Mouse (Mus musculus): ENCODE data around the gene S100a13. TPM values are rescaled to one million over a fixed set of nuclear protein-coding genes. Genes with fewer than 3 reads are reported as not detected.
A peak's percentile ranks its signal among the peaks of the same experiment; 100 is the strongest.

The S100a13 gene
- polyA plus RNA-seq, 1 experiment: 93.3 TPM

- 75% methylated on average over 5 of the region's 5 CpGs for WGBS
Observed at GRCm38 (mm10) chr3:90512276-90512675, 2.0 kb upstream of the S100a13 start.

GRCm38 (mm10) chr3:90512948-90513642 lies 1.1 kb upstream of the S100a13 start:
- H3K4me3 ChIP-seq (replicated peaks; ENCODE audit: control insufficient read depth, low read depth, low read length): no peak overlapping the region
- no peak overlapping the region for H3K27ac ChIP-seq (ENCODE audit: control insufficient read depth, insufficient read depth, low read depth, low read length, poor library complexity)
- TF ChIP-seq POLR2A (IDR thresholded peaks at IDR 0.05; ENCODE audit: borderline replicate concordance, control insufficient read depth, low read depth, low read length) (no peak), CTCF (IDR thresholded peaks at IDR 0.05; ENCODE audit: control insufficient read depth, insufficient read depth, low read length) (no peak)
- 81% methylated on average over 9 of the region's 9 CpGs for WGBS
- H3K4me1 ChIP-seq (ENCODE audit: control insufficient read depth, insufficient read depth, low read length): peaks cover 3% of the 10 kb centered on the region; the same call in 1 of the 2 replicates

More at GRCm38 (mm10) chr3:90512276-90512675, 2.0 kb upstream of the S100a13 start:
- H3K27ac ChIP-seq (ENCODE audit: control insufficient read depth, insufficient read depth, low read depth, low read length, poor library complexity): no peak overlapping the region
- peaks cover 3% of the 10 kb centered on the region; the same call in 1 of the 2 replicates for H3K4me1 ChIP-seq (ENCODE audit: control insufficient read depth, insufficient read depth, low read length)
- H3K4me3 ChIP-seq (replicated peaks; ENCODE audit: control insufficient read depth, low read depth, low read length): no peak overlapping the region
- TF ChIP-seq POLR2A (IDR thresholded peaks at IDR 0.05; ENCODE audit: borderline replicate concordance, control insufficient read depth, low read depth, low read length) (no peak), CTCF (IDR thresholded peaks at IDR 0.05; ENCODE audit: control insufficient read depth, insufficient read depth, low read length) (no peak)

GRCm38 (mm10) chr3:90514691-90515090 lies 456 bp downstream of the S100a13 start:
- TF ChIP-seq CTCF (IDR thresholded peaks at IDR 0.05; ENCODE audit: control insufficient read depth, insufficient read depth, low read length) (no peak), POLR2A (IDR thresholded peaks at IDR 0.05; ENCODE audit: borderline replicate concordance, control insufficient read depth, low read depth, low read length) (peak; percentile 69; the same call in 1 of the 2 replicates)
- 2% methylated on average over 10 of the region's 10 CpGs for WGBS
- peak overlapping the region; percentile 74 for H3K4me3 ChIP-seq (replicated peaks; ENCODE audit: control insufficient read depth, low read depth, low read length)
- peaks cover 3% of the 10 kb centered on the region; the same call in 1 of the 2 replicates for H3K4me1 ChIP-seq (ENCODE audit: control insufficient read depth, insufficient read depth, low read length)
- no peak overlapping the region for H3K27ac ChIP-seq (ENCODE audit: control insufficient read depth, insufficient read depth, low read depth, low read length, poor library complexity)

- whole genome bisulfite sequencing: 4% methylated on average over 1 of the region's 1 CpGs
- Histone ChIP-seq H3K4me1 (ENCODE audit: control insufficient read depth, insufficient read depth, low read length) (peaks cover 3% of the 10 kb centered on the region; the same call in 1 of the 2 replicates), H3K4me3 (replicated peaks; ENCODE audit: control insufficient read depth, low read depth, low read length) (peak overlapping the region; percentile 74), H3K27ac (ENCODE audit: control insufficient read depth, insufficient read depth, low read depth, low read length, poor library complexity) (no peak overlapping the region)
- TF ChIP-seq POLR2A (IDR thresholded peaks at IDR 0.05; ENCODE audit: borderline replicate concordance, control insufficient read depth, low read depth, low read length) (no peak), CTCF (IDR thresholded peaks at IDR 0.05; ENCODE audit: control insufficient read depth, insufficient read depth, low read length) (no peak)
Observed at GRCm38 (mm10) chr3:90515242-90515641, 1.0 kb downstream of the S100a13 start.

GRCm38 (mm10) chr3:90515789-90516188 lies 1.6 kb downstream of the S100a13 start:
- TF ChIP-seq POLR2A (IDR thresholded peaks at IDR 0.05; ENCODE audit: borderline replicate concordance, control insufficient read depth, low read depth, low read length) (no peak), CTCF (IDR thresholded peaks at IDR 0.05; ENCODE audit: control insufficient read depth, insufficient read depth, low read length) (no peak)
- Histone ChIP-seq H3K27ac (ENCODE audit: control insufficient read depth, insufficient read depth, low read depth, low read length, poor library complexity) (no peak overlapping the region), H3K4me1 (ENCODE audit: control insufficient read depth, insufficient read depth, low read length) (peaks cover 3% of the 10 kb centered on the region; the same call in 1 of the 2 replicates), H3K4me3 (replicated peaks; ENCODE audit: control insufficient read depth, low read depth, low read length) (peak overlapping the region; percentile 10)
- WGBS: 77% methylated on average over 4 of the region's 4 CpGs

- 83% methylated on average over 4 of the region's 4 CpGs for WGBS
- TF ChIP-seq CTCF (IDR thresholded peaks at IDR 0.05; ENCODE audit: control insufficient read depth, insufficient read depth, low read length) (no peak), POLR2A (IDR thresholded peaks at IDR 0.05; ENCODE audit: borderline replicate concordance, control insufficient read depth, low read depth, low read length) (no peak)
Observed at GRCm38 (mm10) chr3:90517711-90518110, 3.5 kb downstream of the S100a13 start.

GRCm38 (mm10) chr3:90525421-90525820 lies 11.2 kb downstream of the S100a13 start:
- Histone ChIP-seq H3K27ac (ENCODE audit: control insufficient read depth, insufficient read depth, low read depth, low read length, poor library complexity) (no peak overlapping the region), H3K4me3 (replicated peaks; ENCODE audit: control insufficient read depth, low read depth, low read length) (no peak overlapping the region)
- 66% methylated on average over 4 of the region's 4 CpGs for whole genome bisulfite sequencing

More at GRCm38 (mm10) chr3:90517711-90518110, 3.5 kb downstream of the S100a13 start:
- peaks cover 3% of the 10 kb centered on the region; the same call in 1 of the 2 replicates for H3K4me1 ChIP-seq (ENCODE audit: control insufficient read depth, insufficient read depth, low read length)
- H3K27ac ChIP-seq (ENCODE audit: control insufficient read depth, insufficient read depth, low read depth, low read length, poor library complexity): no peak overlapping the region
- no peak overlapping the region for H3K4me3 ChIP-seq (replicated peaks; ENCODE audit: control insufficient read depth, low read depth, low read length)

GRCm38 (mm10) chr3:90526076-90526475 lies 11.8 kb downstream of the S100a13 start:
- Histone ChIP-seq H3K27ac (ENCODE audit: control insufficient read depth, insufficient read depth, low read depth, low read length, poor library complexity) (no peak overlapping the region), H3K4me1 (ENCODE audit: control insufficient read depth, insufficient read depth, low read length) (no peaks in the 10 kb centered on the region; the same call in 1 of the 2 replicates), H3K4me3 (replicated peaks; ENCODE audit: control insufficient read depth, low read depth, low read length) (no peak overlapping the region)
- 68% methylated on average over 2 of the region's 2 CpGs for WGBS
- no peak for TF ChIP-seq CTCF (IDR thresholded peaks at IDR 0.05; ENCODE audit: control insufficient read depth, insufficient read depth, low read length)
- no peak for TF ChIP-seq POLR2A (IDR thresholded peaks at IDR 0.05; ENCODE audit: borderline replicate concordance, control insufficient read depth, low read depth, low read length)

More at GRCm38 (mm10) chr3:90525421-90525820, 11.2 kb downstream of the S100a13 start:
- no peaks in the 10 kb centered on the region; the same call in 1 of the 2 replicates for H3K4me1 ChIP-seq (ENCODE audit: control insufficient read depth, insufficient read depth, low read length)
- TF ChIP-seq CTCF (IDR thresholded peaks at IDR 0.05; ENCODE audit: control insufficient read depth, insufficient read depth, low read length): peak; percentile 40; the same call in 1 of the 2 replicates
- TF ChIP-seq POLR2A (IDR thresholded peaks at IDR 0.05; ENCODE audit: borderline replicate concordance, control insufficient read depth, low read depth, low read length): no peak

Measured in bone marrow, adult 2 months (tissue).